Mouse (Mus musculus) layer of hippocampus, adult 9-10 months (tissue): ENCODE data around the gene Dcaf5.

Source experiments
- DNase-seq: peaks from one replicate; pipeline ENCODE4 v3.0.0; 2022; ENCODE audit warnings: low spot score

Dcaf5 gene

GRCm38 (mm10) chr12:80406650-80407049, 29.8 kb downstream of the Dcaf5 start:
- no peak for DNase-seq

DNA sequence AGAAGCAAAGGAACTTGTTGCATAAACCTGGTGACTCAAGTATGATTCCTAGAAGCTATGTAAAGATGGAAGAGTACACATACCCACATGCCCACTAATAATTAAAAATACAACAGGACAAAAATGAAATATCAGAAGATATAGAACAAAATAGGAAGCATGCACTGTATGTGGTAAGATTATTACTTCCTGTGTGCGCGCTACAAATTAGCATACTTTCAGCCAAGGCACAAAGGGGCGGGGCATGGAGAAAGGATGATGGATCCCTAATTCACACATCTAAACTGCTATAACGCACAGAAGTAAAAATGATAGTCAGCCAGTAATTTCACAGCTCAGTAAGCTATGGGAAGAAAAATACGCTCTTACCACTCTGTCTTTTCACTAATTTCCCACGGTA, 32.3 kb downstream of the Dcaf5 start:
- no peak for DNase-seq

DNA sequence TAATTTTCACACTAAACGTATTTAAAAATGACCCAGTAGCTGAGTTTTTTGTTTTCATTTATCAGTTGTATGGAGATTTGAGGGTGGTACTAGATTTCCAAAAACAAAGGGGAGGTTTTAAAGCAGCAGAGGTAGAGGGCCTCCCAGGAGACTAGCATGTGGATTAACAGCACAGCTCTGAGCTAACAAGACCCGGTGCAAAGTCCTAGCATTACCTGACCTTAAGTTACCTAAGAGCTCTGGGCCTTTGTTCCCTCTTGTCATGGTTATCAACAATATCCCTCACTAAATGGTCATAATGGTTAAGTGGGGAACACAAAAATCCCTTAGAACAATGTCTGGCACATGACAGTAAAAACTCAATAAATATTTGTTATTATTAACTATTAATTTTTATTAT, 37.3 kb downstream of the Dcaf5 start:
- no peak for DNase-seq

DNA sequence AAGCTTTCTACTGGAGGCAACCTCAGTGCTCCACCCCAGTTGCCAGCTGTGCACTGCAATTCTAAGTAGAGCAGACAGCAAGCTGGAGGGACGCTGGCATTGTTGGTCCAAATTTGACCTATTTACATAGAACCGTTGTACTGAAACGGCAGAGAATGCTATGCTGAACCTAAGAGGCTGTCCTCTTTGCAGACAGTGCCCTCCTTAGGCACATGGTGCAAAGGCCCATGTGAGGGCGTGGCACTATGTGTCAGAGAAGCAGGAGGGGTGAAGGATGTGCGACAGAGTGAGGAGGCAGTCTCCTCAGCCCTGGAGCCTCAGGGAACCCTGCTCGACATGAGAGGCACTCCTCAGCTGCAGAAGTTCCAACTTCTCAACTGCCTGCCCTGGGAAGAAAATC, 40.0 kb downstream of the Dcaf5 start:
- DNase-seq = no peak

DNA sequence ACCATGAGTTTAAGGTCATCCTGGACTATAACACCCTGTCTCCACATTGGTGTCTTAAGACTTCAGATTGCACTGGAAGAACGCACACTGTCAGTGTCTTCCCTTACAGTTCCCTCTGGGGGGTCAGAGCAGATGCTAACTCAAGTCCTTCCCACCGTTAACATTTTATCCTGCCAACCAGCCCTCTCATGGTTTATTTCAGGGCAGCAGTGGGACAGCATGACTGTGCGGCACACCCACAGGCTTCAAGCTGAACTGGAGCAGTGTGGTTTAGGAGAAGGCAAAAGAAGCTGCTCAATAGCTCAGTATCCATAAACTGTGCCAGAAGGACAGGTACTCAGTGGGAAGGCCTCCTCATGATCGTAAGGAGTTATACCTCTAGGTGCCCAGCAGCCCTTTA, 41.1 kb downstream of the Dcaf5 start:
- DNase-seq = no peak

DNA sequence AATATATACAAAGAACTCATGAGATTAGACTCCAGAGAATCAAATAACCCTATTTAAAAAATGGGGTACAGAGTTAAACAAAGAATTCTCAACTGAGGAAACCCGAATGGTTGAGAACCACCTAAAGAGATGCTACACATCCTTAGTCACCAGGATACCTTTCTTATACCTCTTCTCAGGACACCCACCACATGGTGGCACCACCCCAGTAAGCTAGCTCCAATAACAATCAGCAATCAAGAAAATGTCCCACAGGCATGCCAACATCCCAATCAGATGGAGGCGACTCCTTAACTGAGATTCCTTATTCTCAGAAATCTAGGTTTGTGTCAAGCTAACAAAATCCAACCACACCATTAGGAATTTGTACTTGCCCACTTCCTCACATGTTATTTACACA, 42.4 kb downstream of the Dcaf5 start:
- DNase-seq = no peak

- DNase-seq = no peak
Measured at GRCm38 (mm10) chr12:80389448-80389847, 47.0 kb downstream of the Dcaf5 start.

DNA sequence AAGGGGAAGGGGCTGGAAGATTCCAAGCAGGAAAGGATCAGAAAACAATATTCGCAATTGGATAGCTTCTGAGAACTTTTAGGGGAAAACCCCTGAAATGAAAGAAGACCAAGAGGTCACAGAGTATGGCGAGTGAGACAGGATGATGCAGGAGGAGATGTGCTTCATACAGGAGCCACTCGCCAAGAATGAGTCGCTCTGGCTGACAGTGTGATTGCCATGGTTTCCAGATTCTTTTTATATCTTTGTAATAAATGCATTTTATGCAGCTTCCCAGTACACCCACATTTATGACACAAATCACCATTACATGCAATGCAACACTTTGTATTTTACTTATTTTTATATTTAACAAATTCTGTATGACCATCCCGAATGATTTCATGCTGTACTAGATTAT, 49.1 kb downstream of the Dcaf5 start:
- DNase-seq = no peak

- DNase-seq = no peak
Measured at GRCm38 (mm10) chr12:80385361-80385760, 51.0 kb downstream of the Dcaf5 start.

GRCm38 (mm10) chr12:80383478-80383877, 52.9 kb downstream of the Dcaf5 start:
- DNase-seq = no peak

DNA sequence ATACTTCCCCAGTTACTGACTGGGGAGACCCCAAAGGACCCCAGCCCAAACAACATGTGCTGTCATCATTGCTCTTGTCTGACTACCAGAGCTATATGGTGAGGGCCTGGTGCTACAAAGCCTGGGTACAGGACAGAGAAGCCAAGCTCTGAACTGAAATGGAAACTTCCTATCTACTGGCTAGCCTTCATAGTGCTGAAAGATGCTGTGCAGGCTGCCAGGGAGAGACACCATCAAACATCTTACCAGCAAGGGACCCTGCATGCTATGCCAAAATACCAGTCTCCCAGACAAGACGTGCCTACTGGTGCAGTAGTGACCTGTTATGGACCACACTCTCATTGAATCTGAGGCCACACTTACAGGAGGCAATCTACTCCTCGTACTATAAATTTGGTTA, 53.6 kb downstream of the Dcaf5 start:
- DNase-seq = no peak

DNA sequence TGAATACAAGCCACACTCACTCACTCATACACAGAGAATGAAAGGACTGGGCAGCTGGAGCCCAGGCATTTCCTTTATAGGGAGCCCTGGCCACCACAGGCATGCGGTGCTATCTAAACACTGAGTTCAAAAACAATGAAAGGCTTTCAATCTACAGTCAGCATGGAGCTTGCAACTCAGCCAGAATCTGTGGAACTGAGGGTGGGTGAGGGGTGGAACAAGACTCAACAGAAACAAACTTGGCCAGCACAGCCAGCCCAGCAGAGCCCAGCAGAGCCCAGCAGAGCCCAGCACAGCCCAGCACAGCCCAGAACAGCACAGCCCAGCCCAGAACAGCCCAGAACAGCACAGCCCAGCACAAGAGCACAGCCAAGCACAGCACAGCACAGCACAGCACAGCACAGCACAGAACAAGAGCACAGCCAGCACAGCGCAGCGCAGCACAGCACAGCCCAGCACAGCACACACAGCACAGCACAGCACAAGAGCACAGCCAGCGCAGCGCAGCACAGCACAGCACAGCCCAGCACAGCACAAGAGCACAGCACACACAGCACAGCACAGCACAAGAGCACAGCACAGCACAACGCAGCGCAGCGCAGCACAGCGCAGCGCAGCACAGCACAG, 56.5 kb downstream of the Dcaf5 start:
- DNase-seq = no peak

- no peak for DNase-seq
Measured at GRCm38 (mm10) chr12:80379393-80379792, 57.0 kb downstream of the Dcaf5 start.

GRCm38 (mm10) chr12:80377604-80378003, 58.8 kb downstream of the Dcaf5 start:
- no peak for DNase-seq

DNA sequence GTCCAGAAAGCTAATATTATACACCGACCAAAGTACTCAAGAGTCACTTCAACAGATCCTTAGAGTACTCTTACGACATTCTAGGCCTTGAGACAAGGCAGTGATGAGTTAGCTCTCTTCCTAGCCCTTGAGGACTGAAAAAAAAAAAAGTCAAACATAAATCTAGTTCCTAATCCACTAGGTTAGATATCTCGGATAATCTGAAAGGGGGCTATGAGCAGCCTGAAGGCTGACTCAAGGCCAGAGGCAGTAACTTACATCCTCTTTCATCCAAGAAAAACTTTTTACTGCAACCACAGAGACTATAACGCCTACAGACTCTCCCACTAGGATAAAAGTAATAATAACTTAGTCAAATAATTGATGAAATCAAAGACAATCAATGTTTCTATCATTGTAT, 60.7 kb downstream of the Dcaf5 start:
- DNase-seq = no peak

GRCm38 (mm10) chr12:80374736-80375135, 61.7 kb downstream of the Dcaf5 start:
- DNase-seq = no peak

DNA sequence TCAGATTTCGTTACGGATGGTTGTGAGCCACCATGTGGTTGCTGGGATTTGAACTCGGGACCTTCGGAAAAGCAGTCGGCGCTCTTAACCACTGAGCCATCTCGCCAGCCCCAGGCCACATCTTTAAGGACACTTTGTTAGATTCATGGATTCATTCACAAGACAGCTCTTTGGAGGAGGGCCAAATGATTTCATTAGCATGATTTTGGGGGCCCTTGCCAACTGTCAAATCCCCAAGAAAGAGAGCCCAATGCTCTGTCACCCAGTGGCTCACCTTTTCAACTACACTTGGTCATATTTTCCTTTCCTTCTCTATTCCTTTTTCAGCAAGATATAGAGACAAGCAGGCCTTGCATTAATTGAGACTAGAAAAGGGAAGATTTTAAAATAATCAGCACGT, 63.5 kb downstream of the Dcaf5 start:
- no peak for DNase-seq

- no peak for DNase-seq
Measured at GRCm38 (mm10) chr12:80367227-80367626, 69.2 kb downstream of the Dcaf5 start.

DNA sequence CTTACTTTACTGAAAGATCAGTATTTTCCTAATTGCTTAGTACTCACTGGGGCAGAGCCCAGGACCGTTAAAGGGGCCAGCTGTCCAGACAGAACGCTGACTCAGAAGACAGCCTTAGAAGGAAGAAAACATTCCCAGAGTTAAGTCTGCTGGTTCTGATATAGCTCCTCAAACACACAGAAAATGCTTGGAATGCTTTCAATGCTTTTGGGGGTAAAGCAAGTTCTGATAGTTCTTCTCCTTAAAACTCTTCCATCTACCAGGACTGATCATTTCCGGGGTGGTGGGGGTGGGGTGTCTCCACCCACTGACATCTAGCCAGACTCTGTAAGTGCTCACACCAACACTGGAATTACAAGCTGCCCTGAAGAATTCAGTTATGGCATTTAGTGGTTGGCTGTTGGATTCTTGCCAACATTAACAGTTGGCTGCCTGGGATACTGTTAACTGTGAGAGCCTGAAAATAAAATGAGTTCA, 70.4 kb downstream of the Dcaf5 start:
- DNase-seq = peak; percentile 59

- DNase-seq = no peak
Measured at GRCm38 (mm10) chr12:80365345-80365744, 71.1 kb downstream of the Dcaf5 start.

DNA sequence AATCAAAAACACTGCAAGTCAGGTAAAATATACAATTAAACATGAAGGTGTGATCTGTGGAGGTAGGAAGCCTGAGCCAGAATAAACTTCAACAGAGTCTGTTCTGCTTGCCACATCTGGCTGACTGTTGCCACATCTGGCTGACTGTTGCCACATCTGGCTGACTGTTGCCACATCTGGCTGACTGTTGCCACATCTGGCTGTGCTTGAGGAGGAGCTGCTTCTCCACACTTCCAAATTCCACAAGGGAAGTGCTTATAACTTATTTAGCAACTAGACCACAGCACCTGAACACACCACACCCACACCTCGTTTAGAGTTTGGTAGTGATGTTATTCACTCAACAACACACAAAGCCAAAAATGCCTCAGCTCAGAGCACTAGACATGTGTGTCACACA, 74.7 kb downstream of the Dcaf5 start:
- DNase-seq = no peak

- no peak for DNase-seq
Measured at GRCm38 (mm10) chr12:80360321-80360720, 76.1 kb downstream of the Dcaf5 start.

DNA sequence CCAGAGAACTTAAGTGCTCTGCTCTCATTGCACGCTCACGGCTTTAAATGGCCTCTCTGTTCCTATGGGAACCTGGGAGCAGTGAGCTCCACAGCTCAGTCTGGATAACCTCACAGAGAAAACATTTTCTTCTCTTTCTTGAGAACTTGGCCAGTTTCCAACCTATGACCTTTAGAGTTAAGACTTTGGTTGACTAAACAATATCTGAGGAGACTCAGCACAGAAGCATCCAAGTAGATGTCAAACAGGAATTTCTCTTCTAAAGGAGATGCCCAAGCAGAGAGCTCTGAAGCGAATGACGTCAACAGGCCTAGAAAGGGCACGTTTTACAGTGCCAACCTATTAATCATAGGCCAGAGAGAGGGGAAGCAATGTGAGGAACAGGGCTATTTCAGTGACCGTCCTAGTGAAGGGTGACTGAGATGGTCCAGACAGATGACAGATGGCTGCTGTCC, 91.6 kb downstream of the Dcaf5 start:
- no peak for DNase-seq

GRCm38 (mm10) chr12:80340936-80341335, 95.5 kb downstream of the Dcaf5 start:
- DNase-seq = no peak

GRCm38 (mm10) chr12:80334162-80334561, 102.2 kb downstream of the Dcaf5 start:
- no peak for DNase-seq
